Mouse (Mus musculus) neural tube, embryonic 11.5 days (tissue): ENCODE measurements around the gene Nt5dc2. TPM values are rescaled to one million over a fixed set of nuclear protein-coding genes. Genes with fewer than 3 reads are reported as not detected.

ENCODE experiments used
- ATAC-seq: fragments of 200-750 bp; cut with Nextera tagmentation; 2 replicates; pipeline ENCODE4 v1.8.0; 2017; ENCODE audit warnings: moderate number of reproducible peaks, mild to moderate bottlenecking, moderate TSS enrichment, moderate library complexity; ENCODE audit not compliant: insufficient read depth, low FRiP score, low TSS enrichment
- DNase-seq: peaks from one replicate; pipeline ENCODE4 v3.0.0-alpha.2; 2015; ENCODE audit warnings: low spot score
- H3K27ac ChIP-seq: fragments of 300-500 bp; sonication (generic); 2 replicates; pipeline ENCODE4 v1.5.1; 2014; ENCODE audit warnings: low read depth, mild to moderate bottlenecking, low read length
- H3K27me3 ChIP-seq: fragments of 300-500 bp; sonication (generic); 2 replicates; pipeline ENCODE4 v1.6.1; 2014; ENCODE audit warnings: mild to moderate bottlenecking, low read length, mixed read lengths; ENCODE audit not compliant: control insufficient read depth, insufficient read depth
- H3K36me3 ChIP-seq: fragments of 300-500 bp; sonication (generic); 2 replicates; pipeline ENCODE4 v1.6.1; 2014; ENCODE audit warnings: mild to moderate bottlenecking, low read length, moderate library complexity, mixed read lengths; ENCODE audit not compliant: control insufficient read depth, insufficient read depth
- H3K4me1 ChIP-seq: fragments of 300-500 bp; sonication (generic); 2 replicates; pipeline ENCODE4 v1.6.1; 2014; ENCODE audit warnings: low read length, mixed read lengths; ENCODE audit not compliant: control insufficient read depth, insufficient read depth
- H3K4me2 ChIP-seq: fragments of 300-500 bp; sonication (generic); 2 replicates; pipeline ENCODE4 v1.6.1; 2014; ENCODE audit warnings: low read depth, mild to moderate bottlenecking, moderate library complexity
- H3K4me3 ChIP-seq: fragments of 300-500 bp; sonication (generic); 2 replicates; pipeline ENCODE4 v1.5.1; 2014; ENCODE audit warnings: low read depth, low read length
- H3K9ac ChIP-seq: fragments of 300-500 bp; sonication (generic); 2 replicates; pipeline ENCODE4 v1.6.1; 2014; ENCODE audit warnings: mild to moderate bottlenecking, low read length
- H3K9me3 ChIP-seq: fragments of 300-500 bp; sonication (generic); 2 replicates; pipeline ENCODE4 v1.6.1; 2016; ENCODE audit warnings: low read length; ENCODE audit not compliant: control insufficient read depth
- WGBS: fragments of 180-500 bp; shearing (Covaris S2); extraction: QIAGEN DNeasy Blood & Tissue Kit; methylation state at CpG from one replicate; pipeline ENCODE4 v1.1.7; 2014; 5-methylcytosine and 5-hydroxymethylcytosine counted together
- polyA plus RNA-seq: library from polyadenylated mRNA; unstranded; fragments of >200 nt; fragmentation: Nextera tagmentation; extraction: Ambion mirVana; gene quantifications from 2 replicates; pipeline ENCODE4 v1.2.1, GENCODE M21; 2014

Gene Nt5dc2
- polyA plus RNA-seq, 1 experiment from 2014 or later = 588 TPM

DNA sequence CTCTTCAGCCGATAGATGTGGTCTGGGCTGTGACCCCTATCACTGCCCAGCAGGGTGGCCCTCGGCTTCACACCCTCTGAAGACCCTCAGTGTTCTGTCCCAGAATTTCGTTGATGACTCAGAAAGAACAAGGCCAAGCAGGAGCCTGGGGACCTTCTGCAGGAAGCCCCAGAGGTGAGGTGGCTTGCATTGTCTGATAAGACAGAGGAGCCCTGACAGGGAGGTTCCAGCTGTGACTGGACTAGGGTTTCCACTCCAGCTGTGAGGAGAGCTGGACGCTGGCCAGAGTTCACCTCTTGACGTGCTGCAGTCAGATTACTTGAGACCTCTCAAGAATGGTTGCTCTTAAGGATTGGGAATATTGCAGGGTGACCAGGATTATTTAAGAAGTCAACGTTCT, 1.2 kb downstream of the Nt5dc2 start:
- peaks cover 21% of the 10 kb centered on the region for H3K36me3 ChIP-seq
- peak overlapping the region; percentile 93 for H3K4me2 ChIP-seq
- H3K4me1 ChIP-seq = peaks cover 22% of the 10 kb centered on the region
- WGBS = 8% methylated on average over 6 of the region's 6 CpGs
- H3K27ac ChIP-seq = no peak overlapping the region
- no peaks in the 10 kb centered on the region for H3K9me3 ChIP-seq
- ATAC-seq (no peak), DNase-seq (no peak)
- no peaks in the 10 kb centered on the region for H3K27me3 ChIP-seq
- H3K9ac ChIP-seq = peak overlapping the region; percentile 90
- peak overlapping the region; percentile 95 for H3K4me3 ChIP-seq

DNA sequence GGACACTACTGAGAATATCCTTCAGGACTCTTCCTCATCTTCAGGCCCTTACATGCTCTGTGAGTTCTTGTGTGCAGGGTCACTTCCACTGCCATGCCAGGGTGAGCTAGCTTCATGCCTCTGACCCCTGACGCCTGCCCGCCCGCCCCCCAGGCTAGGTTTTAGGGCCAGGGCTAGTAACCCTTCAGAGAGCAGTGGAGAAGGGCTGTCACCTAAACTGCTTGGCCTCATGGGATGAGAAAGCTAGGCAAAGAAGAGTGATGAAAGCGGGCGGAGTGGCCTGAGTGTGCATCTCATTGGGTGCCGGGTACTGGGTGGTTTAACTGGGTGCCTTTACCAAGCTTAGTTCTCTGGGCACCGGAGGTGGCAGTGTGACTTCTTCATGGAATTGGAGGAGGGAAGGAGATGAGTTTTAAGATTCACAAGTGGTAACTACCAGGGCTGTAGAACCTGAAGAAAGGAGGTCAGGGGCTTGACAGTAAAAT, 1.7 kb downstream of the Nt5dc2 start:
- Histone ChIP-seq H3K27ac (no peak overlapping the region), H3K27me3 (no peaks in the 10 kb centered on the region), H3K9ac (no peak overlapping the region; the same call in 1 of the 2 replicates), H3K4me1 (peaks cover 18% of the 10 kb centered on the region), H3K4me2 (peak overlapping the region; percentile 93), H3K36me3 (peaks cover 24% of the 10 kb centered on the region), H3K9me3 (no peaks in the 10 kb centered on the region), H3K4me3 (peak overlapping the region; percentile 95)
- 88% methylated on average over 7 of the region's 7 CpGs for WGBS
- ATAC-seq = no peak
- no peak for DNase-seq

DNA sequence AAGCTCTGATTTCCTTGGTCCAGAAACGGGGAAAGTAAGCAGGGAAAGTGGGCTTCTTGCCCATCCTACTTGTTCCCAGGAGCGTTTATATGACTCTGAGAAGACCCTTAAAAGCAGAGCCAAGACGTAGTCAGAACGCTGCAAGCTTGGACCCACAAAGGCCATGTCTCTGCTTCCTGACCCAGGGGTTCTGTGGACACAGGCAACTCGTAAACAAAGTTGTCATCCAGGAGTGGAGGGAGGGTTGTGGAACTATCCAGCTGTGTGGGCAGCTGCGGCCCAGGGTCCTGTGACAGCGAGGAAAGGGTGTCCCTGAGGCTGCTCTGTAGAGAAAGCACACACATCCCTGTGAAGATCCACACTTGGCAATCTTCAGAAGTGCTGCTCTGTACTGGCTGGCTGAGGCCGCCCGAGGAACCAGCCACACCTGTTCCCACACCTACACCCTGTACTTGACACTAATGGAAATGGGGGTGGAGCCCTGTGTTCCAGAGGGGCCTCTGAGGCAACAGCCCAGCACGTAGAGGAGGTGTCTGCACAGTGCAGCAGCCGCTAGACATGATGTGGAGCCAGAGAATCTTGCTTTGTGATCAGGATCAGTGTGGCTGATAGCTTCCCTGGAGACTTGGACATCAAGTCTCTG, 2.3 kb downstream of the Nt5dc2 start:
- H3K4me1 ChIP-seq = peaks cover 18% of the 10 kb centered on the region

GRCm38 (mm10) chr14:31134015-31135000, 3.5 kb downstream of the Nt5dc2 start:
- Histone ChIP-seq H3K9ac (no peak overlapping the region), H3K4me2 (no peak overlapping the region), H3K9me3 (no peaks in the 10 kb centered on the region), H3K27me3 (no peaks in the 10 kb centered on the region), H3K27ac (no peak overlapping the region), H3K36me3 (peaks cover 41% of the 10 kb centered on the region), H3K4me1 (peaks cover 18% of the 10 kb centered on the region), H3K4me3 (no peak overlapping the region)
- DNase-seq = no peak
- ATAC-seq = no peak
- 93% methylated on average over 25 of the region's 25 CpGs for WGBS

More for the DNA sequence above, 2.3 kb downstream of the Nt5dc2 start:
- H3K27me3 ChIP-seq = no peaks in the 10 kb centered on the region
- H3K9ac ChIP-seq = no peak overlapping the region
- DNase-seq (no peak), ATAC-seq (no peak)
- WGBS = 79% methylated on average over 11 of the region's 11 CpGs
- no peak overlapping the region for H3K4me3 ChIP-seq
- no peak overlapping the region for H3K27ac ChIP-seq
- H3K4me2 ChIP-seq = no peak overlapping the region
- peaks cover 30% of the 10 kb centered on the region for H3K36me3 ChIP-seq
- H3K9me3 ChIP-seq = no peaks in the 10 kb centered on the region

- no peak overlapping the region for H3K9ac ChIP-seq
- H3K27ac ChIP-seq = no peak overlapping the region
- 95% methylated on average over 34 of the region's 34 CpGs for WGBS
- H3K36me3 ChIP-seq = peaks cover 51% of the 10 kb centered on the region
- peaks cover 13% of the 10 kb centered on the region for H3K4me1 ChIP-seq
- ATAC-seq (no peak), DNase-seq (no peak)
- no peaks in the 10 kb centered on the region for H3K9me3 ChIP-seq
- no peak overlapping the region for H3K4me2 ChIP-seq
- H3K4me3 ChIP-seq = no peak overlapping the region
- no peaks in the 10 kb centered on the region for H3K27me3 ChIP-seq
Observed at GRCm38 (mm10) chr14:31135495-31136410, 4.9 kb downstream of the Nt5dc2 start.

DNA sequence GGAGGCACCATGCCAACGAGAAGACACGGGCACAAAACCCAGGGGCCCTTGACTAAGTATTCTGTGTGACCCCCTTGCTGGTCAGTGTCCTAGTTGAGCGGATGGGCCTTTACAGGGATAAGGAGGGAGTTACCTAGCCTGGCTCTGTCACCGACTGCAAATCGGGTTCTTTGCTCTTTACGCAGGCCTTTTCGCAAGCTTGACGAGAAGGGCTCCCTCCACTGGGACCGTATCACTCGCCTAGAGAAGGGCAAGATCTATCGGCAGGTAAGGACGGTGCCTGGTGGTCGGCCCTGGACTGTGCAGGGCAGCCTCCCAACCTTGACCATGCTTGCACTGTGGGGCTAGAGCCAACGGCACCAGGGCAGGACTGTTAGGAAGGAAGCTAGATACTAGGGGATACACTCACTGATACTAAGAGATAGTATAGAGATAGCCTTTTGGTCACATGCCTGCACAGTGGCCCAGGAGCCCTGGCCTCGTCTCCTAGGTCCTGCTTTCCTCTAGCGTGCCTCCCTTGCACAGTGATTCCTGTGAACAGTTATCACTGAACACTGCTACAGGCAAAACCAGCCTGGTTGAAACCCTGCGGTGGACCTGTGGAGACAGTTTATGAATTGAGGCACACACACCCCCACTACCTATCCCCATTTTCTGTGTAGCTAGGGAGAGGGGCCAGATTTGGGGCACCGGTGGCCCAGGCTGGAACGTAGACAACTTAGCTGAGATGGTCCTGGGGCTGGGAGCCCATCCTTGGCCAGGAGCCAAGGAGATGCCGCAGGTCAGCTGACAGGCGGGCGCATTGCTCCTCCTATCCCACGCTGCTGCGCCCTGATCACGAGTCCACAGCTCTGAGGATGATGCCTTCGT, 5.8 kb downstream of the Nt5dc2 start:
- Histone ChIP-seq H3K4me2 (no peak overlapping the region), H3K9me3 (no peaks in the 10 kb centered on the region), H3K27me3 (no peaks in the 10 kb centered on the region), H3K9ac (no peak overlapping the region), H3K36me3 (peaks cover 55% of the 10 kb centered on the region), H3K4me3 (no peak overlapping the region), H3K4me1 (peaks cover 13% of the 10 kb centered on the region), H3K27ac (no peak overlapping the region)
- WGBS = 96% methylated on average over 26 of the region's 26 CpGs
- no peak for ATAC-seq
- no peak for DNase-seq

DNA sequence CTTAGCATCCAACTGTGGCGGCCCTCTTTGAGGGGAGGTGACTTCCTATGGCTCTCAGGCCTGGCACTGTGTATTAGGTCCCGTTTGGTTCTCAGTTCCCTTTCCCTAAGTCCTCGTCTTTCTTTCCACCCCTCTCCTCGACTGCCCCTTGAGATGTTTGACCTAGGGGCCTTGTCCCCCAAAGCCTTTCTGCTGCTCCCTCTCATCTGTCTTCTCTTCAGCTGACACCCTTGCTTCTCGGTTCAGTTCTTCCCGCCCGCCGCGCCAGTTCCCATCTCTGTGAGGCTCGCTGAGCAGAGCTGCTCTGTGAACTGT, 6.4 kb downstream of the Nt5dc2 start:
- WGBS = 89% methylated on average over 10 of the region's 10 CpGs
- peaks cover 8% of the 10 kb centered on the region for H3K4me1 ChIP-seq
- no peak overlapping the region for H3K27ac ChIP-seq
- ATAC-seq (no peak), DNase-seq (no peak)
- H3K9ac ChIP-seq = no peak overlapping the region
- H3K4me2 ChIP-seq = no peak overlapping the region
- no peaks in the 10 kb centered on the region for H3K9me3 ChIP-seq
- peaks cover 58% of the 10 kb centered on the region for H3K36me3 ChIP-seq
- H3K27me3 ChIP-seq = no peaks in the 10 kb centered on the region
- H3K4me3 ChIP-seq = no peak overlapping the region
